Mouse (Mus musculus): Measurements from ENCODE around the gene Rnf150. TPM values are rescaled to one million over a fixed set of nuclear protein-coding genes. Genes with fewer than 3 reads are reported as not detected.

The Rnf150 gene
- polyA plus RNA-seq, 1 experiment from 2014 or later: 0.44 TPM

DNA sequence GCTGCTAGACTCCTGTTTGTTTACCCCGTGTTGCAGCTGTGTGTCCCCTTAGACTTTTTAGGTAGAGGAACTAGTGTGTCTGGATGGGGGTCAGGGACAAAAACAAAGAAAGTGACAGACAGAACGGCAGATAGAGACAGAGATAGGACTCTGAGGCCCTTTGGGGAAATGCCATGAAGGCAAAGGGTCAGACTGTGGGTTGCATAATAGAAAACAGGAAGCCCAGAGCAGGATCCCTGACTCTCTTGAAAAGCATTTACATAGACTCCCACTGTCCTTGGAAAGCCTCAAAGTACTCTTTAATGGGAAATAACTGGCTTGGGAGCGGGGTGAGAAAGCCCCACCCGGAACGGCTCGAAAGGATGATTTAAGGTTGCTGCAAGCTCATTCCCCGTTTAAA is 246.6 kb downstream of the Rnf150 start:
- no peaks in the 10 kb centered on the region for H3K27me3 ChIP-seq (replicated peaks; ENCODE audit: control insufficient read depth, insufficient read depth, low read length)
- DNase-seq (ENCODE audit: low spot score) (no peak), ATAC-seq (replicated peaks; ENCODE audit: low FRiP score) (no peak)
- no peaks in the 10 kb centered on the region for H3K9me3 ChIP-seq (ENCODE audit: control insufficient read depth, low read length)
- H3K4me2 ChIP-seq: no peak overlapping the region
- no peak overlapping the region for H3K27ac ChIP-seq (ENCODE audit: low read depth, low read length)
- no peaks in the 10 kb centered on the region for H3K36me3 ChIP-seq (ENCODE audit: control insufficient read depth, insufficient read depth, low read length)
- 51% methylated on average over 7 of the region's 7 CpGs for WGBS
- H3K4me1 ChIP-seq (replicated peaks; ENCODE audit: control insufficient read depth, insufficient read depth, low read length): no peaks in the 10 kb centered on the region
- no peak overlapping the region for H3K9ac ChIP-seq (ENCODE audit: low read depth, low read length)
- H3K4me3 ChIP-seq (ENCODE audit: low read depth, low read length): no peak overlapping the region

- H3K4me3 ChIP-seq (ENCODE audit: low read depth, low read length): no peak overlapping the region
- H3K4me2 ChIP-seq: no peak overlapping the region
- H3K36me3 ChIP-seq (ENCODE audit: control insufficient read depth, insufficient read depth, low read length): no peaks in the 10 kb centered on the region
- H3K27ac ChIP-seq (ENCODE audit: low read depth, low read length): no peak overlapping the region
- H3K27me3 ChIP-seq (replicated peaks; ENCODE audit: control insufficient read depth, insufficient read depth, low read length): no peaks in the 10 kb centered on the region
- ATAC-seq (replicated peaks; ENCODE audit: low FRiP score) (no peak), DNase-seq (ENCODE audit: low spot score) (no peak)
- H3K9ac ChIP-seq (ENCODE audit: low read depth, low read length): no peak overlapping the region
- no peaks in the 10 kb centered on the region for H3K9me3 ChIP-seq (ENCODE audit: control insufficient read depth, low read length)
- no peaks in the 10 kb centered on the region for H3K4me1 ChIP-seq (replicated peaks; ENCODE audit: control insufficient read depth, insufficient read depth, low read length)
- whole genome bisulfite sequencing: 81% methylated on average over 5 of the region's 5 CpGs
Measured at GRCm38 (mm10) chr8:83110177-83110576, 247.0 kb downstream of the Rnf150 start.

DNA sequence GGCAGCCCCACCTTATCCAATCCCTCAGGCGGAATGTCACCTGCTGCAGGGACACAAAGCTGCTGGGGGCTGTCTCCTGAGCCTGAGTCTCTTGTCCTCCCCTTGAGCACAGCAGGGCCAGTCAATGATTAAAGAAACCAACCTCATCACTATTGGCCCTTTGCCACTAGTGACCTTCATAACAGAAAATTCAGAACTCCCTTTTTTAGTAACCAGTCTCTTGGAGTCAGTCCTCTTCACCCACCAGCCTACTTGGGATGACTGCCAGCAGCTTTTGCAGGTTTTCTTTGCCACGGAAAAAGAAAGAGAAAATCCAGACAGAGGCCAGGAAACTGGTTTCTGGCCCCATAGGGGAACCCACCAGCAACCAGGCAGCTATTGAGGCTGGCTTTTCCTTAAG is 271.9 kb downstream of the Rnf150 start:
- H3K9ac ChIP-seq (ENCODE audit: low read depth, low read length): no peak overlapping the region
- ATAC-seq (replicated peaks; ENCODE audit: low FRiP score): no peak
- no peak overlapping the region for H3K4me2 ChIP-seq
- DNase-seq (ENCODE audit: low spot score): no peak
- no peaks in the 10 kb centered on the region for H3K27me3 ChIP-seq (replicated peaks; ENCODE audit: control insufficient read depth, insufficient read depth, low read length)
- H3K36me3 ChIP-seq (ENCODE audit: control insufficient read depth, insufficient read depth, low read length): no peaks in the 10 kb centered on the region
- peaks cover 3% of the 10 kb centered on the region; the same call in 1 of the 2 replicates for H3K4me1 ChIP-seq (replicated peaks; ENCODE audit: control insufficient read depth, insufficient read depth, low read length)
- no peaks in the 10 kb centered on the region for H3K9me3 ChIP-seq (ENCODE audit: control insufficient read depth, low read length)
- H3K27ac ChIP-seq (ENCODE audit: low read depth, low read length): no peak overlapping the region
- no peak overlapping the region for H3K4me3 ChIP-seq (ENCODE audit: low read depth, low read length)
- 60% methylated on average over 2 of the region's 2 CpGs for WGBS

DNA sequence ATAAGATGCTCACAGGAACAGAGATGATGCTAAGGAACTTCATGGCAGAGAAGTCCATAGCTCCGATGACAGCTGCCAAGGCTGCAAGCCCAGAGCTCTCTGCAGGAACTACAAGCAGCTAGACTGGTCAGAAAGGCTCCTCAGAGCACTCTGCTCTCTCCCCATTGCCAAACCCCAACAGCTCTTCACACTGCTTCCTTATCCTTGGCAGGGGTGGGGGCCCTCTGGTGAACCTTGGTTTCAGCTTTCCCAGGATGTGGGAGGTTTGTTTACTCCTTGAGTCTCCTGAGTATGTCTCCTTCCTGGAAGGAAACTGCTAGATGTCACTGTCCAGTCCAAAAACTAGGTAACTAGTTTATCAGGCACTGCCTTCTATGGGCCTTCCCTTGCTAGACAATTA is 276.9 kb downstream of the Rnf150 start:
- Histone ChIP-seq H3K27me3 (replicated peaks; ENCODE audit: control insufficient read depth, insufficient read depth, low read length) (no peaks in the 10 kb centered on the region), H3K36me3 (ENCODE audit: control insufficient read depth, insufficient read depth, low read length) (no peaks in the 10 kb centered on the region), H3K9ac (ENCODE audit: low read depth, low read length) (no peak overlapping the region), H3K4me2 (no peak overlapping the region), H3K4me1 (replicated peaks; ENCODE audit: control insufficient read depth, insufficient read depth, low read length) (peaks cover 3% of the 10 kb centered on the region; the same call in 1 of the 2 replicates), H3K4me3 (ENCODE audit: low read depth, low read length) (no peak overlapping the region), H3K27ac (ENCODE audit: low read depth, low read length) (no peak overlapping the region), H3K9me3 (ENCODE audit: control insufficient read depth, low read length) (no peaks in the 10 kb centered on the region)
- ATAC-seq (replicated peaks; ENCODE audit: low FRiP score) (no peak), DNase-seq (ENCODE audit: low spot score) (no peak)
- WGBS: 79% methylated on average over 1 of the region's 1 CpGs

DNA sequence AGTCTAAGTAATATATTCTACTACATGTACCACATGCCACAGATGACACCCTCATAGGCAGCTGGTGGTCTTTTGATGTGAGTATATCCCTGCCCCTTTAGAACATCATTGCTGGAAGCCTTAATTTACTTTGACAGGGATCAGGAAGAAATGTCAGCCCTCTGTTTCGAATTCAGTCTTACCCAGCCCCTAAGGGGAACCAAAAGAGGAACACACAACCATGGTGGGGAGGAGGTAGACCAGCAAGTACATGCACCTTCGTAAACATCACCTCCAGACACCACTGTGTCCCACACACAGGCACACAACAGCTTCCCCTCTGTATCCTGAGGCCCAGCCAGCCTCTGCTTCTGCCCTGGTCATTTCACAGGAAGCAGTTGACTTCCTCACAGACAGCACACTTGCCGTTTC is 277.6 kb downstream of the Rnf150 start:
- H3K4me2 ChIP-seq: no peak overlapping the region
- peaks cover 3% of the 10 kb centered on the region; the same call in 1 of the 2 replicates for H3K4me1 ChIP-seq (replicated peaks; ENCODE audit: control insufficient read depth, insufficient read depth, low read length)
- no peaks in the 10 kb centered on the region for H3K9me3 ChIP-seq (ENCODE audit: control insufficient read depth, low read length)
- DNase-seq (ENCODE audit: low spot score): no peak
- no peaks in the 10 kb centered on the region for H3K27me3 ChIP-seq (replicated peaks; ENCODE audit: control insufficient read depth, insufficient read depth, low read length)
- ATAC-seq (replicated peaks; ENCODE audit: low FRiP score): no peak; the same call in 1 of the 2 replicates
- H3K36me3 ChIP-seq (ENCODE audit: control insufficient read depth, insufficient read depth, low read length): no peaks in the 10 kb centered on the region
- H3K9ac ChIP-seq (ENCODE audit: low read depth, low read length): no peak overlapping the region
- H3K27ac ChIP-seq (ENCODE audit: low read depth, low read length): no peak overlapping the region
- 24% methylated on average over 3 of the region's 3 CpGs for WGBS
- H3K4me3 ChIP-seq (ENCODE audit: low read depth, low read length): no peak overlapping the region

Other genes with a start within 250 kb of the Rnf150 start
- 64.6 and 67.5 TPM in 2 replicates for gene Zfp330, start 89.2 kb upstream of the Rnf150 start, polyA plus RNA-seq (2014; fragmentation: Nextera tagmentation; extraction: Ambion mirVana)

Measured in liver, embryonic 11.5 days (tissue).